9 mouse cellular contexts compared by ENCODE assay signal in the genomic region with DNA sequence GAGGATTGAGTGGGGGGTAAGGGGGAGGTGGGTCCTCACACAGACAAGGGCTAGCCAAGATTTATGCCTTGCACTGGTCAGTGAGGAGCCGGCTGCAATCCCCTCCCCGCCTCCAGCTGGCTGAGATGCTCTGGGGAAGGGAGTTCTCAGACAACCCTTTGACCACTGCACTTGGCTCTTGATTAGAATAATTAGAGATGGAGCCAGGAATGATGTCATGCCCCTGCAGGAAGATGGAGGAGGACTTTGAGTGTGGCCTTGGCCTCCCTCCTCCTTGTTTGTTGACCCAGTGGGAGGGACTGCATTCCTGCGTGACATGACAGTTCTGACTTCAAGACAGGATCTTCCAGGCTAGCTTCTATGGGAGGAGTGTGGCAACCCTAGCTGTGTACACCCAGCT. TPM values are rescaled to one million over a fixed set of nuclear protein-coding genes. Genes with fewer than 3 reads are reported as not detected.
DNase-seq lines count a peak whose midpoint lies in the region; ATAC-seq and TF ChIP-seq lines count a peak whose summit lies in the region.
"Had no signal": no experiment of that assay in that cellular context is flagged by ENCODE, and none has a peak within 500 bp of the region (broad histone marks: within the 10 kb centered on the region; RNA-seq: fewer than 3 reads in every experiment).

No protein-coding gene starts in this region.

- H3K4me1 ChIP-seq in small intestine, adult 2 months (ENCODE audit: control insufficient read depth, insufficient read depth, insufficient read length, low read length): no peaks in the 10 kb centered on the region; the same call in 1 of the 2 replicates

- ATAC-seq in activated CD4-positive, CD25-positive, alpha-beta regulatory T cell, adult 4 months: no peak

- no peak for TF ChIP-seq CTCF in small intestine, adult 2 months (IDR thresholded peaks at IDR 0.05; ENCODE audit: extremely low read depth, insufficient read length, insufficient replicate concordance, low read depth, low read length)

- peak; percentile 84 for DNase-seq in adrenal gland, adult 2 months
- no peak for DNase-seq in adrenal gland, postnatal 4 days (ENCODE audit: low spot score in 2 of 2)
- peak; percentile 49 for DNase-seq in urinary bladder, postnatal 25 days (ENCODE audit: low spot score)
- DNase-seq in urinary bladder, adult 2 months (ENCODE audit: low spot score): no peak
- peak; percentile 67 for DNase-seq in kidney, adult 18-20 months
- DNase-seq in thymus, postnatal 14 days: no peak

- no peak for TF ChIP-seq POLR2A in small intestine, adult 2 months (IDR thresholded peaks at IDR 0.05; ENCODE audit: low read depth, low read length)

- WGBS in small intestine, adult 2 months: 40% methylated on average over 3 of the region's 3 CpGs

- no peaks in the 10 kb centered on the region for H3K36me3 ChIP-seq in small intestine, adult 2 months (ENCODE audit: control insufficient read depth, insufficient read depth, low read length)

- peak overlapping the region; percentile 64 for H3K27ac ChIP-seq in small intestine, adult 2 months (ENCODE audit: insufficient read depth, low read depth, low read length)

- H3K27me3 ChIP-seq in small intestine, adult 2 months (ENCODE audit: control insufficient read depth, insufficient read depth, low read length): no peaks in the 10 kb centered on the region

- no peak overlapping the region for H3K4me3 ChIP-seq in small intestine, adult 2 months (ENCODE audit: low read depth, low read length)

RNA-seq across cellular contexts. Expression of a gene that starts 59.7 kb away (rescaled TPM):
- total RNA-seq in adrenal gland, adult 2 months (2021): not detected
- not detected in 2 replicates for polyA plus RNA-seq in adrenal gland, adult 2 months (2012; rRNA removed)
- total RNA-seq in adrenal gland, postnatal 4 days (2021): not detected
- not detected in 2 replicates for polyA plus RNA-seq in urinary bladder, adult 2 months (2012; rRNA removed)
- polyA plus RNA-seq in small intestine, adult 2 months (2012; rRNA removed): not detected in 2 replicates
- not detected for polyA plus RNA-seq in activated CD4-positive, CD25-positive, alpha-beta regulatory T cell, adult 4 months (2017; shearing (Covaris generic))
- total RNA-seq: layer of hippocampus, postnatal 25 days had no signal

Comparison
In these comparisons a context has a peak if more than half of its experiments do, and no peak if none do; other contexts are left out.
1. DNase-seq: peak in adrenal gland, adult 2 months (single experiment), urinary bladder, postnatal 25 days (single experiment) and kidney, adult 18-20 months (single experiment); none in adrenal gland, postnatal 4 days (0 of 2), urinary bladder, adult 2 months (single experiment) and thymus, postnatal 14 days (single experiment).